Mouse (Mus musculus) forebrain, embryonic 12.5 days (tissue): Measurements from ENCODE around the gene R3hdm2. TPM values are rescaled to one million over a fixed set of nuclear protein-coding genes. Genes with fewer than 3 reads are reported as not detected.

Experiments used
- ATAC-seq: fragments of 200-750 bp; cut with Nextera tagmentation; 2 replicates; pipeline ENCODE4 v1.8.0; 2017; ENCODE audit warnings: moderate TSS enrichment; ENCODE audit not compliant: low FRiP score
- H3K27ac ChIP-seq: fragments of 300-500 bp; sonication (generic); 2 replicates; pipeline ENCODE4 v1.5.1; 2016; ENCODE audit warnings: mild to moderate bottlenecking
- H3K27me3 ChIP-seq: fragments of 300-500 bp; sonication (generic); 2 replicates; pipeline ENCODE4 v1.6.1; 2016; ENCODE audit warnings: mild to moderate bottlenecking
- H3K36me3 ChIP-seq: fragments of 300-500 bp; sonication (generic); replicated peaks from 2 replicates; pipeline ENCODE4 v1.6.1; 2016; ENCODE audit warnings: mild to moderate bottlenecking
- H3K4me1 ChIP-seq: fragments of 300-500 bp; sonication (generic); 2 replicates; pipeline ENCODE4 v1.6.1; 2016
- H3K4me2 ChIP-seq: fragments of 300-500 bp; sonication (generic); 2 replicates; pipeline ENCODE4 v1.6.1; 2016; ENCODE audit warnings: mild to moderate bottlenecking, moderate library complexity
- H3K4me3 ChIP-seq: fragments of 300-500 bp; sonication (generic); replicated peaks from 2 replicates; pipeline ENCODE4 v1.5.1; 2016; ENCODE audit warnings: mild to moderate bottlenecking
- H3K9ac ChIP-seq: fragments of 300-500 bp; sonication (generic); 2 replicates; pipeline ENCODE4 v1.6.1; 2016; ENCODE audit warnings: mild to moderate bottlenecking
- H3K9me3 ChIP-seq: fragments of 300-500 bp; sonication (generic); 2 replicates; pipeline ENCODE4 v1.6.1; 2016
- WGBS: fragments of 180-500 bp; shearing (Covaris S2); methylation state at CpG from one replicate; pipeline ENCODE4 v1.1.7; 2016; 5-methylcytosine and 5-hydroxymethylcytosine counted together
- polyA plus RNA-seq: library from polyadenylated mRNA; unstranded; fragments of >200 nt; fragmentation: Nextera tagmentation; extraction: Ambion mirVana; gene quantifications from 2 replicates; pipeline ENCODE4 v1.2.1, GENCODE M21; 2016

The R3hdm2 gene
- 37.5 and 40.3 TPM in 2 replicates for polyA plus RNA-seq

- peak within 1 kb of the TSS; percentile 70 for H3K4me2 ChIP-seq
- H3K9me3 ChIP-seq = no peaks in the 10 kb centered on the region
- peak within 1 kb of the TSS; percentile 72 for H3K9ac ChIP-seq
- no peaks in the 10 kb centered on the region for H3K36me3 ChIP-seq
- no peaks in the 10 kb centered on the region for H3K27me3 ChIP-seq
- peak within 1 kb of the TSS; percentile 65 for H3K4me3 ChIP-seq
- H3K27ac ChIP-seq = peak within 1 kb of the TSS; percentile 91
- H3K4me1 ChIP-seq = peaks cover 24% of the 10 kb centered on the region
- 0% methylated on average over 30 of the region's 53 CpGs for WGBS
- peak; percentile 97 for ATAC-seq
Observed at GRCm38 (mm10) chr10:127380251-127380691, at the start of gene R3hdm2. TSS of gene R3hdm2 (plus strand) at chr10:127380327.

GRCm38 (mm10) chr10:127332211-127332874 lies 47.8 kb upstream of the R3hdm2 start:
- Histone ChIP-seq H3K9me3 (no peaks in the 10 kb centered on the region), H3K4me2 (peak overlapping the region; percentile 45), H3K4me1 (peaks cover 5% of the 10 kb centered on the region), H3K27me3 (peaks cover 51% of the 10 kb centered on the region), H3K27ac (no peak overlapping the region), H3K36me3 (0 out of 2 replicates have a peak, but pooled peaks cover 2% of the 10 kb centered on the region), H3K4me3 (peak overlapping the region; percentile 33), H3K9ac (no peak overlapping the region)
- 0 out of 2 replicates have a peak, but pooled peaks have one; percentile 14 for ATAC-seq
- WGBS = 28% methylated on average over 31 of the region's 31 CpGs

- no peaks in the 10 kb centered on the region for H3K9me3 ChIP-seq
- peaks cover 45% of the 10 kb centered on the region for H3K27me3 ChIP-seq
- ATAC-seq = no peak
- no peak overlapping the region for H3K4me3 ChIP-seq
- H3K9ac ChIP-seq = no peak overlapping the region
- no peak overlapping the region for H3K4me2 ChIP-seq
- H3K36me3 ChIP-seq = 0 out of 2 replicates have a peak, but pooled peaks cover 2% of the 10 kb centered on the region
- no peak overlapping the region for H3K27ac ChIP-seq
- peaks cover 5% of the 10 kb centered on the region for H3K4me1 ChIP-seq
- WGBS = 63% methylated on average over 5 of the region's 5 CpGs
Observed at GRCm38 (mm10) chr10:127333152-127333551, 47.0 kb upstream of the R3hdm2 start.

- 0 out of 2 replicates have a peak, but pooled peaks cover 2% of the 10 kb centered on the region for H3K36me3 ChIP-seq
- no peaks in the 10 kb centered on the region for H3K9me3 ChIP-seq
- no peak for ATAC-seq
- H3K27me3 ChIP-seq = peaks cover 40% of the 10 kb centered on the region
- H3K4me2 ChIP-seq = no peak overlapping the region
- no peak overlapping the region for H3K27ac ChIP-seq
- H3K4me1 ChIP-seq = peaks cover 20% of the 10 kb centered on the region
- H3K4me3 ChIP-seq = no peak overlapping the region
- WGBS = 64% methylated on average over 1 of the region's 1 CpGs
- H3K9ac ChIP-seq = no peak overlapping the region
Observed at GRCm38 (mm10) chr10:127335271-127335670, 44.9 kb upstream of the R3hdm2 start.

GRCm38 (mm10) chr10:127336952-127337351 lies 43.2 kb upstream of the R3hdm2 start:
- Histone ChIP-seq H3K36me3 (0 out of 2 replicates have a peak, but pooled peaks cover 2% of the 10 kb centered on the region), H3K4me1 (peaks cover 35% of the 10 kb centered on the region), H3K9me3 (no peaks in the 10 kb centered on the region), H3K27ac (no peak overlapping the region), H3K4me3 (no peak overlapping the region), H3K9ac (no peak overlapping the region), H3K27me3 (peaks cover 41% of the 10 kb centered on the region), H3K4me2 (no peak overlapping the region)
- WGBS = 82% methylated on average over 5 of the region's 5 CpGs
- ATAC-seq = no peak

GRCm38 (mm10) chr10:127337536-127338099 lies 42.5 kb upstream of the R3hdm2 start:
- ATAC-seq = no peak
- Histone ChIP-seq H3K4me1 (peaks cover 38% of the 10 kb centered on the region), H3K27me3 (peaks cover 38% of the 10 kb centered on the region), H3K4me3 (no peak overlapping the region), H3K36me3 (0 out of 2 replicates have a peak, but pooled peaks cover 2% of the 10 kb centered on the region), H3K9ac (no peak overlapping the region), H3K4me2 (no peak overlapping the region), H3K9me3 (no peaks in the 10 kb centered on the region), H3K27ac (no peak overlapping the region)
- WGBS = 87% methylated on average over 6 of the region's 6 CpGs

GRCm38 (mm10) chr10:127338930-127339682 lies 41.0 kb upstream of the R3hdm2 start:
- Histone ChIP-seq H3K9me3 (no peaks in the 10 kb centered on the region), H3K27ac (peak overlapping the region; percentile 66), H3K4me2 (peak overlapping the region; percentile 78), H3K4me3 (peak overlapping the region; percentile 41), H3K4me1 (peaks cover 38% of the 10 kb centered on the region), H3K27me3 (peaks cover 42% of the 10 kb centered on the region), H3K9ac (peak overlapping the region; percentile 44; the same call in 1 of the 2 replicates), H3K36me3 (no peaks in the 10 kb centered on the region)
- under 1% methylated on average over 31 of the region's 31 CpGs for WGBS
- peak; percentile 75 for ATAC-seq

GRCm38 (mm10) chr10:127339683-127340576 lies 40.2 kb upstream of the R3hdm2 start:
- Histone ChIP-seq H3K4me2 (peak overlapping the region; percentile 78), H3K27ac (peak overlapping the region; percentile 70), H3K9me3 (no peaks in the 10 kb centered on the region), H3K36me3 (no peaks in the 10 kb centered on the region), H3K4me1 (peaks cover 38% of the 10 kb centered on the region), H3K4me3 (peak overlapping the region; percentile 41), H3K9ac (peak overlapping the region; percentile 44), H3K27me3 (peaks cover 42% of the 10 kb centered on the region)
- under 1% methylated on average over 41 of the region's 42 CpGs for WGBS
- ATAC-seq = peak; percentile 57

GRCm38 (mm10) chr10:127340577-127341359 lies 39.4 kb upstream of the R3hdm2 start:
- peaks cover 38% of the 10 kb centered on the region for H3K4me1 ChIP-seq
- peak overlapping the region; percentile 70 for H3K27ac ChIP-seq
- H3K36me3 ChIP-seq = no peaks in the 10 kb centered on the region
- peak overlapping the region; percentile 41 for H3K4me3 ChIP-seq
- under 1% methylated on average over 27 of the region's 27 CpGs for WGBS
- ATAC-seq = peak; percentile 21; the same call in 1 of the 2 replicates
- H3K9ac ChIP-seq = peak overlapping the region; percentile 44
- peaks cover 42% of the 10 kb centered on the region for H3K27me3 ChIP-seq
- peak overlapping the region; percentile 78 for H3K4me2 ChIP-seq
- H3K9me3 ChIP-seq = no peaks in the 10 kb centered on the region

GRCm38 (mm10) chr10:127341360-127341690 lies 38.8 kb upstream of the R3hdm2 start:
- Histone ChIP-seq H3K4me3 (peak overlapping the region; percentile 41), H3K4me1 (peaks cover 38% of the 10 kb centered on the region), H3K9ac (peak overlapping the region; percentile 49; the same call in 1 of the 2 replicates), H3K4me2 (peak overlapping the region; percentile 78), H3K27ac (peak overlapping the region; percentile 70), H3K36me3 (no peaks in the 10 kb centered on the region), H3K27me3 (peaks cover 42% of the 10 kb centered on the region), H3K9me3 (no peaks in the 10 kb centered on the region)
- no peak for ATAC-seq
- WGBS = 0% methylated on average over 9 of the region's 11 CpGs
